Mouse (Mus musculus): ENCODE results near the gene Vps33b.
A peak's percentile ranks its signal among the peaks of the same experiment; 100 is the strongest.

- TF ChIP-seq CTCF (IDR thresholded peaks at IDR 0.05; ENCODE audit: insufficient read depth, low read depth, low read length) (no peak), POLR2A (IDR thresholded peaks at IDR 0.05; ENCODE audit: insufficient read depth, low read depth, low read length) (peak; percentile 84)
Observed at GRCm38 (mm10) chr7:80324043-80324815, 54.8 kb downstream of the Vps33b start, which contains the start of gene Rccd1.
